Mouse (Mus musculus): ENCODE results near the gene 1700123O20Rik.

Gene 1700123O20Rik

DNA sequence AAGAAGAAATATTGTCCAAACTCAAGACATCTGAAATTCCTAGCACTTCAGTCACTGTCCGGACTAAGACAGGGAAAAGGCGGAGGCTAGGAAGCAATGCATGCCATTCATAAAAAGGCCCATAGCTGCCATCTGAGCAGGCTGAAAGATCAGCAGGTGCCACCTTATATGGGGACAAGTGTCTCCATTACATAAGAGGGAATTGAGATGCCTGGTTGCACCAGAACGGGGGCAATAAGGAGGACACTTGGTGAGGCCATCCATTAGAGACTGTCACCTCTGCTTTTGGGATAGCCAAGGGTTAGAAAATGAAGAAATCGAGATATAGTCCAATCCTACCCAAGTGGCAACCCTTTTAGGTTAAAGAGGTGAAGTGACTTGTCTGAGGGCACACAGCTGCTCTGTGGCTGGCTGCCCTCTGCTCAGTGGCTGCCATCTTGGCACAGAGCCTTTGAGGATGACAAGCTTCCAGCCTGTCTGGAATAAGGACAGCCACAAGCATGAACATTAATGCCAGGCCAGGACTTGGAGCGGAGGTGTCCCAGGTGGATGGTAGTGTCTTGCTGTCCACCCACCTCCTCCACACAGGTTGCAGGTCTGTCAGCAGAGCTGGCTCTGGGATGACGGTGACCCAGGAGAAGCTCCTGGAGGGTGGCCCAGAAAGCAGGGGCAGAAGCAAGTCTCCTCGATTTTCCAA is 34.8 kb downstream of the 1700123O20Rik start:
- DNase-seq (ENCODE audit: extremely low spot score, low spot score) = no peak

DNA sequence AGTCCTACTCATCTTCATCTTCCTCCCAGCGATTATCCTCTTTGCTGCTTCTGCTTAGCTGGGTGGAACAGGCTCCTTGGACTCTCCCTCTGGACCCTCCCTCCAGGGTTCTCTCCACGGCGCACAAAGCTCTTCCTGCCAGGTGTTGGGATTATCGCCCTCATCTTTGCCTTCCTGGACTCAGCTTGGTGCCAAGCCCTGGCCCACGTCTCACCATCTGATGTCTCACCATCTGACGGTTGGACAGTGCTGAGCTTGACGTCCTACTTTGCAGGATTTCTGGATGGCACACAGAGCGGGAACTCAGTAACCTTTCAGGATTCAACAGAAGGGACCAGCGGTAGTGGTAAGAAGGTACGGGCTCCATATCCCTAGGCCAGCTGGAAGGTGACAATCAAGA is 35.7 kb downstream of the 1700123O20Rik start:
- no peak for DNase-seq (ENCODE audit: extremely low spot score, low spot score)

DNA sequence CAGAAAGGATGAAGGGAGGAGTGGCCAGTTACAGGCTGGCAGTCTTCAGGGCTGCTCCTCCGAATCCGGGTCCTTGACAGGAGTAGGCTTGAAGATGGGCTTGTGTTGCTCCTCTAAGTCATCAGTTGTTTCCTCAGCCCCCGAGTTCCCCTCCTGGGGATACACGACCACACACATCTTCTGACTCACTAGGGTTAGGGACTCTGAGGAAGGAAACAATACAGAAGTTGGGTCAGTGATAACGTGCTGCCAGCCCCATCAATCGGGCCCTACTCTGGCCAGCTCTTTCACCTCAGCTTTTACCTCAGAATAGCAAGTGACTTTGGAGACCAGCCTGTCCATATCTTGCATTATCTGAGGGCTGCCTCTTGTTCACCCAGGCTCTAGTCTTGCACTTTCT is 38.0 kb downstream of the 1700123O20Rik start:
- no peak for DNase-seq (ENCODE audit: extremely low spot score, low spot score)

DNA sequence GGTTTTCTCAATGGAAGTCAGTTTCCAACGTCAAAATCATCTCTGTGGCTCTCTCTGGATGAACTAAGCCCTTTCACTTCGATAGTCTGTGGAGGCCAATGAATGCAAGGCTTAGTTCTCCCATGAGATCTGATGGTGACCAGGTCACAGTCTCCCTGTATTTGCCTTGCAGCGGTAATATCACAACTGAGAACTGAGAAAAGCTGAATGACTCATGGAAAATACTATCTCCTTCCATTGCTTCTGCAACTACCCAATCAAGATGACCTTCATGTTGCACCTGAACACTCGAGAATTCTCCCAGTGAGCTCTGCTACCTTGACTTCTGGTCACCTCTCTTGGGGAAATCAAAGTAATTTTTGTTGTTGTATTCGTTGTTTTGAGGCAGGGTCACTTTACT is 41.5 kb downstream of the 1700123O20Rik start:
- DNase-seq (ENCODE audit: extremely low spot score, low spot score) = no peak

DNA sequence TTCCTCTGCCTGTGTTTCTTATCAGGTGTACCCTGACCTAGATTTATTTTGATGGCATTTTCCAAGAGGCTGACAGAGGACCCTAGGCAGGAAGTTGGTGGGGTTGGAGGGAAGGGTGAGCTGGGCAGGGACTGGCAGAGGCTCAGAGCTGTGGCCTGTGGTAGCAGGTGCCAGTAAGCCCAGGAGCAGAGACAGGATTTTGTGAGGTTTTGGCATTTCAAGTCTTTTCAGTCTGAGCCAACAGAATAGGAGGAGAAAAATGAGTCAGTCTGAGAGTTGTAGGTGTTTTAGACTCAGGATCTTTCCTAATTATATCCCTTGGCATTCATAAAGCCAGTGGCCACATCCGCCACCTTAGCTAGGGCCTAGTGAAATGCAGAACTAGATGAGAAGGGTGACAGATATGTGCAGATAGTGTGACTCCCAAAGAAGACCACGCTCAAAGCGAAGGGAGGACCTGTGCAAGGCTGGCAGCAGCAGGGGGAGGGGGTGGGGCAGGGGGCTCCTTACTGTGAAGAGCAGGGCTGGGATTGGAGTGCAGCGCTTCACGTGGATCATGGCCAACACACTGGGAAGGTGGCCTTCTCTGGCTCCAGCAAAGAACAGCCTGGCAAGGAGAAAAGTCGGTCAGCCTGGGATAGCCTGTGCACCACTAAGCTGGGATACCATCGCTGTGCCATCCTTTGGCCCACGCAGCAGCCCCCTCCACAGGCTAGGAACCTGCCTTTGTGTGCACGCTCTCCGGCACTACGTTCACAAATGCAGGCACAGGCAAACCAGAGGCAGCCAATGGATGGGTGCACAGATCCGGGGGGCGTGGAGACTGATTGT is 43.0 kb downstream of the 1700123O20Rik start:
- DNase-seq (ENCODE audit: extremely low spot score, low spot score) = no peak

DNA sequence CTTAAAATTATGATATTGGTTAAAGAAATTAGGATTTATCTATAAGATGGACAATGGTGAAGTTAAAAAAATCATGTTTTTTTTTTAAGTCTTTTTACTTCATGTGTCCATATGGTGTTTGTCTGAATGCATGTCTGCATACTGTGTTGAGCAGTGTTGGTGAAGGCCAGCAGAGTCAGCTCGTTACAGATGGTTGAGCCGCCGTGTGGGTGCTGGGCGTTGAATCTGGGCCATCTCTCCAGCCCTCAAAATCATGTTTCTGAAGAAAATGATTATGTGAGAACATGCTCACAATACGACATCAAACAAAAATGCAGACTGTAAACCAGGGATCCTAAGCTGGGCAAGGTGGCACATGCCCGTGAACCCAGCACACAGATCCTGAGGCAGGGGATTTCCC is 44.3 kb downstream of the 1700123O20Rik start:
- DNase-seq (ENCODE audit: extremely low spot score, low spot score) = no peak

DNA sequence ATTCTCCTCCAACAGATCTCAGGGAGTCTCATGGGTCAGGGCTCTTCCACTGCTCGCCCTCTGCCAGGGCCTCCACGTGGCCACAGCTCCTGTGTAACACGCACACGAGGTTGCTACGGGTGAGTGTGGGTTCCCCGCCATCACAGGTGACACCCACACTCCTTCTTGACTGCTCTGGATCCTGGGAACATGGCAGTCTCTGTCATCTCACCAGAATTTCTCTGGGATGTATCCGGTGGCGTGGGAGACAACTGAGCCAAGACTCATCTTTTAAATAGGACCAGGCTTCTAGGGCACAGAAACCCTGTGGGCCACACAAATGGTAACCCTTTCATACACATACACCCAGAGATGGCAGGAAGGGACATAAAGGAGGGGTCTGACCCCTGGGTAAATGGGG is 46.2 kb downstream of the 1700123O20Rik start:
- DNase-seq (ENCODE audit: extremely low spot score, low spot score) = no peak

DNA sequence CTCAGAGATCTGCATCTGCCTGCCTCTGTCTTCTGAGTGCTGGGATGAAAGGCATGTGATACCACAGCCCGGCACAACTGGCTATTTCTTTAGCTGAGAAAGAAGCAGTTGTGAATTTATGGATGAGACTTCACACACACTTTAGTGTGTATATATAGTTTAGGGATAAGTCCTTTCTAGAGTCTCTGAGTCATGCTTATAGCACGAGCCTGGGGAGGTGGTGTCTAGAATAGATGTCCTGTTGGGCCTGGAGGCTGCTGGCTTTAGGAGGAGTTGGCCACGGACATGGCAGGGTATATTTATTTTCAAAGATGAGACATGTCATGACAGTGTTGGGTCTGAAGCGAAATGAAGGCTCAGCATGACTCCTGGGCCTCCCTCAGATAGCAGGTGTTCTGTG is 48.0 kb downstream of the 1700123O20Rik start:
- DNase-seq (ENCODE audit: extremely low spot score, low spot score) = no peak

DNA sequence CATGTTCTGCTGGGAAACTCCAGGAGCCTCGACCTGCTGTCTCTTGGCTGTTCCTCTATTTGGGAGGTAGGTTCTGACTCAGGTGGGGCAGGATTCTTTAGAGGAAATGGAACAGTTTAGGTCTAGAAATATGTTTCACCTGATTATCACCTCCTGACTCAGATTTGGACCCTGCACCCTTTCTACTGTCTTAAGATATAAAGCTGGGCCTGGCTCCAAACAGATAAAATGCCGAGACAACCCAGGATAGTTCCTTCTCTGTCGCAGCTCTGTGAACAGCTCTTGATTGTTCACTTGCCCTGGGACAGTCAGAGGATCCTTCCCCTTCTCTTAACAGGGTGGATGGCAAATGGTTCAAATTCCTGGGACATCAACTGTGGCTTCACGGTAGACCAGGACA is 49.2 kb downstream of the 1700123O20Rik start:
- no peak for DNase-seq (ENCODE audit: extremely low spot score, low spot score)

DNA sequence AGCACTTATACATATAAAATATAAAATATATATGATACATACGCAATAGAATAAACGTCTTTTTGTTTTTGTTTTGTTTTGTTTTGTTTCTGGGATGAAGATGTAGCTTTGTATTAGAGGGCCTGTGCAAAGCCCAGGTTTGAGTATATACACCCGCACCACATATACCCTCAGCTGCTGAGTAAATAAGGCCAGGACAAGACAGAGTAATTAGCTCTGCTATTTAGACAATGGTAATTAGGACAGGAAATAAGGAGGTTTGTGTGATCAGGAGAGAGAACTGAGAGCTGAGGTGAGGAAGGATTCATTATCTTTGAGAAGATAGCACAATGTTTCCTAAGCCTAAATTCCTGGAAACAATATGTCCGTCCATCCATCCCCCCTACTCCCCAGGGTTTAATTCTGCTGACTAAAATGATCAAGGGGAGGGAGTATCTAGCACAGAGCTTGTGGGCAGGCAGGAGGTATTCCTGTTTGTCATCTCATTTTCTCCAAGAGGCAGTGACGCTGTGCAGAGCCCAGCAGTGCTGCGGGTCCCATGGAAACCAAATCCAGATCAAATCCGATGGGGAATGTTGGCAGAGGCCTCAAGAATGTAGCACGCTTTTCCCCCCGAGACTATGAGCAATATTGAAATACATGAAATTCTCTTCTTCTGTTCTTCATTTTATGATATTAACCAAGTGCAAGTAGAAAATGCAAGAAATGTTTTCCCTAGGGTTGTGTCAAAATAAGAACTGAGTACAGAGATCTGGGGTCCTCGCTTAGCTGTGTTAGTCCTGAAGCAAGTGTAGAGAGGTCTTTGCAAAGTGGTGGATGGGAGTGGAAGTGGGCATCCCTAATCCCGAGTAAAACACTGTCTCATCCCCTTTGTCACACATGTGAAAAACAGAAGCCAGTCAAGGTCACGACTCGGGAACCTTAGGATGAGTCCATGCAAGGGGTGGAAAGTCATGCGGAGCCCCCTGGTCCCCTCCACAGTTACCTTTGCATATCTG is 50.8 kb downstream of the 1700123O20Rik start:
- DNase-seq (ENCODE audit: extremely low spot score, low spot score) = no peak

DNA sequence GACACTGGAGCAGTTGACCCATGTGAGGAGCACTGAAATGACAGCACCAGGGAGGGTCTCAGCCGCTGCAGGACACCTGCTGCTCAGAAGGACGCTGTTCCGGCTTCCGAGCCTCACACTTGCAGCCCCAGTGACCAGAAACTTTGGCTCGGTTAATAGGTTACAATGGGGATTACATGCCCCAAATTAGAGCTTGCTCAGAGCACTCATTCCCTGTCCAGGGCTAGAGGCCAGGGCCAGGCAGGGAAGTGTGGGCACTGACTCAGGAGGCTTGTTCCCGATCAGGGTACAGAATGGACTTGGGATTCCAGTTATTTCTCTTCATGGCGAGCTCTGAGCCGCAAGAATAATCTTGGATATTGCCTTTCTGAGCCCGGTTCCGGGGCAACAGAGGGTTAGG is 51.6 kb downstream of the 1700123O20Rik start:
- no peak for DNase-seq (ENCODE audit: extremely low spot score, low spot score)

Data from neural tube, embryonic 10.5 days (tissue).